Mouse (Mus musculus) midbrain, postnatal 0 days (tissue): Measurements from ENCODE around the gene Sec11a. TPM values are rescaled to one million over a fixed set of nuclear protein-coding genes. Genes with fewer than 3 reads are reported as not detected.

ENCODE experiments used
- ATAC-seq: fragments of 200-750 bp; cut with Nextera tagmentation; 2 replicates; pipeline ENCODE4 v1.8.0; 2017; ENCODE audit warnings: moderate number of reproducible peaks, mild to moderate bottlenecking, moderate TSS enrichment, moderate library complexity; ENCODE audit not compliant: low FRiP score
- DNase-seq: peaks from one replicate; pipeline ENCODE4 v3.0.0-alpha.2; 2015; ENCODE audit warnings: low spot score
- H3K27ac ChIP-seq: fragments of 300-500 bp; sonication (generic); 2 replicates; pipeline ENCODE4 v1.5.1; 2014; ENCODE audit warnings: low read depth, mild to moderate bottlenecking, low read length, mixed read lengths
- H3K27me3 ChIP-seq: fragments of 300-500 bp; sonication (generic); 2 replicates; pipeline ENCODE4 v1.6.1; 2014; ENCODE audit warnings: low read length, control low read depth, mixed read lengths; ENCODE audit not compliant: insufficient read depth
- H3K36me3 ChIP-seq: fragments of 300-500 bp; sonication (generic); 2 replicates; pipeline ENCODE4 v1.6.1; 2014; ENCODE audit warnings: low read length, control low read depth, mixed read lengths; ENCODE audit not compliant: insufficient read depth
- H3K4me1 ChIP-seq: fragments of 300-500 bp; sonication (generic); 2 replicates; pipeline ENCODE4 v1.6.1; 2014; ENCODE audit warnings: mild to moderate bottlenecking, control low read depth, antibody characterized with exemption, low read length, mixed read lengths; ENCODE audit not compliant: insufficient read depth
- H3K4me2 ChIP-seq: fragments of 300-500 bp; sonication (generic); 2 replicates; pipeline ENCODE4 v1.6.1; 2014; ENCODE audit warnings: low read depth, mild to moderate bottlenecking, low read length, mixed read lengths; ENCODE audit not compliant: poor library complexity, severe bottlenecking
- H3K4me3 ChIP-seq: fragments of 300-500 bp; sonication (generic); 2 replicates; pipeline ENCODE4 v1.5.1; 2014; ENCODE audit warnings: low read depth, mild to moderate bottlenecking, low read length, moderate library complexity
- H3K9ac ChIP-seq: fragments of 300-500 bp; sonication (generic); replicated peaks from 2 replicates; pipeline ENCODE4 v1.6.1; 2014; ENCODE audit warnings: mild to moderate bottlenecking, low read length, moderate library complexity, mixed read lengths; ENCODE audit not compliant: poor library complexity, severe bottlenecking
- H3K9me3 ChIP-seq: fragments of 300-500 bp; sonication (generic); 2 replicates; pipeline ENCODE4 v1.6.1; 2016; ENCODE audit warnings: low read length, control low read depth
- CTCF ChIP-seq: IDR thresholded peaks from 2 replicates; pipeline ENCODE4 v1.5.1; 2016; ENCODE audit warnings: antibody characterized with exemption, mild to moderate bottlenecking
- WGBS: fragments of 180-500 bp; shearing (Covaris S2); extraction: QIAGEN DNeasy Blood & Tissue Kit; methylation state at CpG from one replicate; pipeline ENCODE4 v1.1.7; 2014; 5-methylcytosine and 5-hydroxymethylcytosine counted together
- polyA plus RNA-seq: library from polyadenylated mRNA; unstranded; fragments of >200 nt; fragmentation: Nextera tagmentation; extraction: Ambion mirVana; gene quantifications from 2 replicates; pipeline ENCODE4 v1.2.1, GENCODE M21; 2015
- total RNA-seq: library from RNA; depleted of rRNA; stranded (reverse); fragments of >200 nt; gene quantifications from 2 replicates; pipeline ENCODE4 v1.2.3, GENCODE M21; 2014

Sec11a gene
- total and polyA plus RNA-seq, 2 experiments from 2014 or later: 54.5 to 128 TPM

DNA sequence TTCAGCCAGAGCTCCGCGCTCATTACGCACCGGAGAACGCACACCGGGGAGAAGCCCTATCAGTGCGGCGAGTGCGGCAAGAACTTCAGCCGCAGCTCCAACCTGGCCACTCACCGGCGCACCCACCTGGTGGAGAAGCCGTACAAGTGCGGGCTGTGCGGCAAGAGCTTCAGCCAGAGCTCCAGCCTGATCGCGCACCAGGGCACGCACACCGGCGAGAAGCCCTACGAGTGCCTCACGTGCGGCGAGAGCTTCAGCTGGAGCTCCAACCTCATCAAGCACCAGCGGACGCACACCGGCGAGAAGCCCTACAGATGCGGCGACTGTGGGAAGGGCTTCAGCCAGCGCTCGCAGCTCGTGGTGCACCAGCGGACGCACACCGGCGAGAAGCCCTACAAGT lies 71.9 kb downstream of the Sec11a start:
- Histone ChIP-seq H3K27ac (no peak overlapping the region), H3K4me1 (no peaks in the 10 kb centered on the region), H3K27me3 (no peaks in the 10 kb centered on the region), H3K36me3 (peaks cover 30% of the 10 kb centered on the region), H3K9ac (no peak overlapping the region), H3K4me2 (no peak overlapping the region), H3K9me3 (no peaks in the 10 kb centered on the region), H3K4me3 (no peak overlapping the region)
- no peak for ATAC-seq
- TF ChIP-seq CTCF: peak; percentile 37
- WGBS: 38% methylated on average over 37 of the region's 37 CpGs
- DNase-seq: no peak

DNA sequence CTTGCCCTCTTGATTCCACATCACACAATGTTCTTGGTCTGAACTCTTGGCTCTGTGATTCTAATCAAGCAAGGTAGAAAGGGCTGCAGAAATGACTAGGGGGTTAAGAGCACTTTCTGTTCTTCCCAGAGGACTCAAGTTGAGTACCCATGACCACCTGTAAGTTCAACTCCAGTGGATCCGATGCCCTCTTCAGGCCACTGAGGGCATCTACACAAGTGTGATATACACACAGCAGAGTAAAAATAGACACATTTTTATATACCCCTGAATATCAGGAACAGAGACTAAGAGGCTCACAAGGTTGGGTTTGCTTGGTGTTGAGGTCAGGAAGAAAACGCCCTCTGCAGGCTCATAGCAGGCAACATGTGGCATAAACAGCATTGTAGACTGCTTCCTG lies 73.9 kb downstream of the Sec11a start:
- H3K4me2 ChIP-seq: no peak overlapping the region
- H3K27ac ChIP-seq: no peak overlapping the region
- no peaks in the 10 kb centered on the region for H3K4me1 ChIP-seq
- H3K27me3 ChIP-seq: no peaks in the 10 kb centered on the region
- 98% methylated on average over 2 of the region's 2 CpGs for WGBS
- peaks cover 41% of the 10 kb centered on the region for H3K36me3 ChIP-seq
- peak; percentile 45 for TF ChIP-seq CTCF
- H3K4me3 ChIP-seq: no peak overlapping the region
- no peaks in the 10 kb centered on the region for H3K9me3 ChIP-seq
- DNase-seq: no peak
- no peak for ATAC-seq
- no peak overlapping the region for H3K9ac ChIP-seq

DNA sequence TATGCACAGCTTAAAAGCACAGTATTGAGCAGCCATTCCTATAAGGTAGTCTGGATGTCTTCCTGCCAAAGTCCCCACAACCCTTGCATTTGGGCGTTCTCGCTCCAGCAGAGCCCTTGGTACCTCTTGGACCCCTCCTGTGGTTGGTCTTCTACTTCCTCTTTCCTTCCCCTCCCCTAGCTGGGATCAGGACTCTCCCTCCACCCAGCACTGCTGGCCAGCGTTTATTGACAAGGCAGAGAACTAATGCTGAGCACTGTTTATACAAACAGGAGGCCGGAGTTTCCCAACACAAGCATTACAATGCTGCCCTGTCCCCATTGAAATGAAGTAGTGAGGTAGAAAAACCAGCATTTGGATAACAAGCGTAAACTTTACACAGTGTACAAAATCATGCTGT lies 74.5 kb downstream of the Sec11a start:
- Histone ChIP-seq H3K4me1 (no peaks in the 10 kb centered on the region), H3K9ac (no peak overlapping the region), H3K36me3 (peaks cover 42% of the 10 kb centered on the region), H3K9me3 (no peaks in the 10 kb centered on the region), H3K27me3 (no peaks in the 10 kb centered on the region), H3K4me2 (no peak overlapping the region), H3K4me3 (no peak overlapping the region), H3K27ac (no peak overlapping the region)
- WGBS: 81% methylated on average over 5 of the region's 5 CpGs
- ATAC-seq: no peak
- no peak for DNase-seq
- TF ChIP-seq CTCF: no peak

DNA sequence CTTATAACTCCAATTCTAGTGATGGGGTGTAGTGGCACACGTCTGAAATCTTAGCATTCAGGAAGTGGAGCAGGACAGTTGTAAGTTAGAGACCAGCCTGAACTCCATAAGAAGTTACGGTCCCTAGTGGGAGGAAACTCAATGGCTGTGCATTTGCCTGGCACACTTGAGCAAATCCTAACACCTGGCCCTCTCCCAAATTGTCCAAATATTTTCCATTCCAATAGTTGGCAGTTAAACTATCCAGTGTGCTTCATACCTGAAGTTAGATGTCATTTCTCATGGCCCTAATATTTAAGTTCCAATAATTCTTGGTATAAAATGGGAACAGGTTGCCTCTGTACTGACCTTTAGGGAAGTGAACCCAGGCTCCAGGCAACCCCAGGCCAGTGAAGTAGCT lies 78.9 kb downstream of the Sec11a start:
- Histone ChIP-seq H3K27ac (no peak overlapping the region), H3K27me3 (no peaks in the 10 kb centered on the region)
- ATAC-seq: no peak

DNA sequence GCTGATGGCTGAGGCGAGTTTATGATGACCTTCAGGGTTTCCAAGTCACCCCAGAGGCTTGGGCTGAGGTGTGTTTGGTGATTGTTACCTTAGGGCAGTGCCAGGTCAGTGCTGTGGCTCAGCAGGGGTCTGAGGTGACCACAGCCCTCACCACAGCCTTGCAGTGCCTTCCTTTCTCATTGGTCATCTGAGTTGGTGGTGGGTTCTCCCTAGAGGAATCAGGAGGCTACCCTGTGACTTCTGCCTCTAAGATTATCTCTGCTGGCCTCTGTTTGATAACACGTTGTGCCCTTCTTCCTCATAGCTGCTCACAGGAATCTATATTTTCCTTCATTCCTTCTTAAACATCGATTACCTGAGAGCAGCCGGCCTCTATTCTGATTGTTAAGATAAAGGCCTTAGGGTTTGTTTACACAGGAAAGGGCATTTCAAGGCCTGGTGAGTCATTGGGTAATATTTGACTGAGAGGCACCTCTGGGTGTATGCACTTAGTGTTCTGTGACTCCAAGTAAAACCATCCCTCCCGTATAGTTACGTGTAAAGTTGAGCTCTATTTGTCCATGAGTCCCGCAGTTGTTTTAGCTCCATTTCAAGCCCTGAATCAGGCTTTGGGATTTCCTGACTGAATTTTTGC lies 80.9 kb downstream of the Sec11a start:
- no peak overlapping the region for H3K9ac ChIP-seq
- no peaks in the 10 kb centered on the region for H3K27me3 ChIP-seq
- H3K4me2 ChIP-seq: no peak overlapping the region
- H3K9me3 ChIP-seq: no peaks in the 10 kb centered on the region
- 86% methylated on average over 7 of the region's 7 CpGs for WGBS
- no peak for TF ChIP-seq CTCF
- H3K4me3 ChIP-seq: no peak overlapping the region
- H3K36me3 ChIP-seq: peaks cover 35% of the 10 kb centered on the region
- H3K27ac ChIP-seq: no peak overlapping the region
- no peak for ATAC-seq
- DNase-seq: no peak
- peaks cover 8% of the 10 kb centered on the region; the same call in 1 of the 2 replicates for H3K4me1 ChIP-seq

More for the DNA sequence above, 78.9 kb downstream of the Sec11a start:
- H3K9ac ChIP-seq: no peak overlapping the region
- no peak overlapping the region for H3K4me2 ChIP-seq
- H3K4me1 ChIP-seq: peaks cover 4% of the 10 kb centered on the region; the same call in 1 of the 2 replicates
- no peak overlapping the region for H3K4me3 ChIP-seq
- peaks cover 35% of the 10 kb centered on the region for H3K36me3 ChIP-seq
- H3K9me3 ChIP-seq: no peaks in the 10 kb centered on the region
- WGBS: 93% methylated on average over 2 of the region's 2 CpGs
- no peak for DNase-seq
- TF ChIP-seq CTCF: no peak

DNA sequence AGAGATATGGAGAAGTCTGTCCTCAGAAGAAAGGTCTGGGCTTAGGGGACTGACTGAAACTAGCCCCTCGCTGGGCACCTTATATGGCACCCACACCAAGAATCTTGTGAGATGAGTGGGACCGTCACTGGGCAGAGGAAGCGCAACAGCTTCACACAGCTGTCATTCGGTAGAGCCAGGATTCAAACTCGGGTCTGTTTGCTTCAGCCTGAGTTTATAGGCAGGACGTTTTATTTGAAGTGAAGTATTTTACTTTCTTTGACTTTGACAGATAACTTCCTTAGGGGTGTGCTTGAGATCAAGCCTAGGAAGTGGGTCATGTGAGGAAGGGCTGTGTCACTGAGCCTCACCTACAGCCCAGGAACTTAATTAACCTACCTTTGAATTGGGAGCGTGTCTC lies 82.1 kb downstream of the Sec11a start:
- Histone ChIP-seq H3K27me3 (no peaks in the 10 kb centered on the region), H3K36me3 (peaks cover 32% of the 10 kb centered on the region), H3K4me2 (no peak overlapping the region), H3K9me3 (no peaks in the 10 kb centered on the region), H3K4me3 (no peak overlapping the region), H3K27ac (no peak overlapping the region), H3K9ac (no peak overlapping the region), H3K4me1 (peaks cover 8% of the 10 kb centered on the region; the same call in 1 of the 2 replicates)
- no peak for ATAC-seq
- no peak for DNase-seq
- WGBS: 97% methylated on average over 7 of the region's 7 CpGs
- TF ChIP-seq CTCF: no peak
